Mouse (Mus musculus): Measurements from ENCODE around the gene Ldhc. TPM values are rescaled to one million over a fixed set of nuclear protein-coding genes. Genes with fewer than 3 reads are reported as not detected.

Gene Ldhc
- polyA plus RNA-seq, 2 experiments, result 0.09 to 0.17 TPM

DNA sequence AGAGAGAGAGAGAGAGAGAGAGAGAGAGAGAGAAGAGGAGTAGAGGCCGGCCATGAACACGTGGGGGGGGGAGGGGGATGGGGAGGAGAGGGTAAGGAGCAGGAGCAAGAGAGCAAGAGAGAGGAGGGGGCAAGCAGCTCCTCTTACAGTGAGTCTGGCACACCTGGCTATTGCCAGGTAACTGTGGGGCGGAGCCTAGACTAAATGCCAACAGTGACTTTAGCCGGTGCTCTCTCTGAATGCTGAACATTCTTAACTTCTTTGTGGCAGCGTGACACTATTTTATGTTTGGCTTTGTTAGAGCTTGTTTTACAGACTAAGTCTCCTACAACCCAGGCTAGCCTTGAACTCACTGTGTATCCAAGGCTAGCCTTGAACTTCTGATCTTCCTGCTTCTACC, 18.7 kb upstream of the Ldhc start:
- Histone ChIP-seq H3K9me3 (ENCODE audit: control insufficient read depth, low read length) (no peaks in the 10 kb centered on the region), H3K36me3 (replicated peaks; ENCODE audit: control insufficient read depth, insufficient read depth, low read depth) (no peaks in the 10 kb centered on the region), H3K27me3 (ENCODE audit: control insufficient read depth, insufficient read depth, low read length) (no peaks in the 10 kb centered on the region), H3K4me2 (ENCODE audit: low read depth) (no peak overlapping the region), H3K4me1 (replicated peaks; ENCODE audit: control insufficient read depth in 2 of 2, insufficient read depth in 2 of 2, low read length in 1 of 2) (peaks cover 6 to 39% of the 10 kb centered on the region in 2 experiments), H3K4me3 (ENCODE audit: insufficient read depth in 1 of 2, low read depth in 2 of 2, low read length in 2 of 2) (no peak overlapping the region), H3K9ac (replicated peaks) (no peak overlapping the region), H3K27ac (no peak overlapping the region)
- ATAC-seq (ENCODE audit: insufficient read depth) (no peak), DNase-seq (ENCODE audit: low read depth in 3 of 3, low spot score in 3 of 3) (no peak)
- 41% methylated on average over 4 of the region's 5 CpGs for WGBS (ENCODE audit: insufficient replicate concordance)
- TF ChIP-seq EP300 (IDR thresholded peaks at IDR 0.05; ENCODE audit: low read depth) (no peak), CTCF (IDR thresholded peaks at IDR 0.05; ENCODE audit: low read depth) (no peak)

DNA sequence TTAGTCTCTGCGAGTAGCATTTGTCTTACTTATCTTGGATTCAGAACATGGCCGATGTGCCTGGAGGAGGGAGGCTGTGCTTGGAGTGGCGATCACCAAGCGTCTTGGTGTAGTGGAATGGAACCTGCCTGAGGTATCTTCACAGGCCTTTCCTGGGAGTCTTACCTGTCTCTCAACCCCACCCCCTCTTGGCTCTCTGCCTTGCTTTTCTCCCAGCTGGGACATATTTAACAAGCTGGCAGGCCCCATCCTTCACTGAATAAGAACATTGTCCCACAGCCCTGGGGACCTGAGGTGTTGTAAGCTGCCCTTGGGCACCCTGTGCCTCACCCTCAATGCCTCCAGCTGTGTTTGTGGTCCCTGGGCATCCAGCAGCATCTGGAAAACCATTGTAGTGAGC, 17.4 kb upstream of the Ldhc start:
- Histone ChIP-seq H3K4me1 (replicated peaks; ENCODE audit: control insufficient read depth in 2 of 2, insufficient read depth in 2 of 2, low read length in 1 of 2) (peaks cover 6 to 36% of the 10 kb centered on the region in 2 experiments), H3K4me3 (ENCODE audit: insufficient read depth in 1 of 2, low read depth in 2 of 2, low read length in 2 of 2) (no peak overlapping the region), H3K9ac (replicated peaks) (no peak overlapping the region), H3K27me3 (ENCODE audit: control insufficient read depth, insufficient read depth, low read length) (no peaks in the 10 kb centered on the region), H3K9me3 (ENCODE audit: control insufficient read depth, low read length) (no peaks in the 10 kb centered on the region), H3K27ac (no peak overlapping the region), H3K36me3 (replicated peaks; ENCODE audit: control insufficient read depth, insufficient read depth, low read depth) (peaks cover 11% of the 10 kb centered on the region), H3K4me2 (ENCODE audit: low read depth) (no peak overlapping the region)
- ATAC-seq (ENCODE audit: insufficient read depth), result no peak
- no peak for TF ChIP-seq CTCF (IDR thresholded peaks at IDR 0.05; ENCODE audit: low read depth)
- no peak for TF ChIP-seq EP300 (IDR thresholded peaks at IDR 0.05; ENCODE audit: low read depth)
- no peak for DNase-seq (ENCODE audit: low read depth in 3 of 3, low spot score in 3 of 3)
- 75% methylated on average over 4 of the region's 4 CpGs for WGBS (ENCODE audit: insufficient replicate concordance)

DNA sequence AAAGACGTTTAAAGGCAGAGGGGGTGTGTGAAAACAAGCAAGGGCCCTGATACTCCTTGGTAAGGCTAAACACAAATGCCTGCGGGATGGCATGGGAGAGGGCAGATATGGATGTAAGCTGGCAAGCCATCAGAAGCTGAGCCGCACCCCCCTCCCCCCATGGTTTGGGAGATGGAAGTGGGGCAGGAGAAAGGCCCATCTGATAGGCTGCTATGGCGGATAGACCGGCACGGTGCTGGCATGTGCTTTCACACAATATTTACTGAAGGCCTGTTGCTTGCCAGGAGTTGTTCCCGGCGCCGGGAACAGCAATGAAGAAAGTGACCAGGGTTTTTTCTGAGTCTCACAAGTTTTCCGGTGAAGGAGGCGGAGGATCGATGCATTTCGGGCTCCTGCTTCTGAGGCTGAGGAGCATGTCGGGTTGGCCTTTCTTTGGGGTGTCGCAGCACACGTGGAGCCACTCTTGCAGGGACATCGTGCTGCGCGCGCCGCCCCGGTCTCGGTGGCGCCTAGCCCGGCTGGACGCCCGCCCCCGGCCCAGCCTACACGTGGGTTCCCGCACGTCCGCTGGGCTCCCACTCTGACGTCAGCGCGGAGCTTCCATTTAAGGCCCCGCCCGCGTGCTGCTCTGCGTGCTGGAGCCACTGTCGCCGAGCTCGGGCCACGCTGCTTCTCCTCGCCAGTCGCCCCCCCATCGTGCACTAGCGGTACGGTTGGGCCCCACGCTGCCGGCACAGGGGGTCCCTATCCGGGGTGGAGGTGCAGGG, 15.6 kb upstream of the Ldhc start:
- ATAC-seq (ENCODE audit: insufficient read depth) (peak; percentile 82), DNase-seq (ENCODE audit: low read depth in 3 of 3, low spot score in 3 of 3) (peak; percentile 67 to 71 (median 67))

GRCm38 (mm10) chr7:46845978-46846485, 15.0 kb upstream of the Ldhc start:
- H3K36me3 ChIP-seq (replicated peaks; ENCODE audit: control insufficient read depth, insufficient read depth, low read depth), result peaks cover 32% of the 10 kb centered on the region
- WGBS (ENCODE audit: insufficient replicate concordance), result under 1% methylated on average over 36 of the region's 36 CpGs
- peak overlapping the region; percentile 68 for H3K4me2 ChIP-seq (ENCODE audit: low read depth)
- no peak for TF ChIP-seq EP300 (IDR thresholded peaks at IDR 0.05; ENCODE audit: low read depth)
- no peak for TF ChIP-seq CTCF (IDR thresholded peaks at IDR 0.05; ENCODE audit: low read depth)
- H3K4me1 ChIP-seq (replicated peaks; ENCODE audit: control insufficient read depth in 2 of 2, insufficient read depth in 2 of 2, low read length in 1 of 2), result peaks cover 0 to 15% of the 10 kb centered on the region in 2 experiments; a peak in 3 of 4 replicates
- H3K27ac ChIP-seq, result peak overlapping the region; percentile 0
- no peaks in the 10 kb centered on the region for H3K9me3 ChIP-seq (ENCODE audit: control insufficient read depth, low read length)
- no peaks in the 10 kb centered on the region for H3K27me3 ChIP-seq (ENCODE audit: control insufficient read depth, insufficient read depth, low read length)
- DNase-seq (ENCODE audit: low read depth in 3 of 3, low spot score in 3 of 3) (no peak), ATAC-seq (ENCODE audit: insufficient read depth) (peak; percentile 22; the same call in 1 of the 2 replicates)
- H3K9ac ChIP-seq (replicated peaks), result peak overlapping the region; percentile 71
- peak overlapping the region; percentile 61 to 87 for H3K4me3 ChIP-seq (ENCODE audit: insufficient read depth in 1 of 2, low read depth in 2 of 2, low read length in 2 of 2)

More for the DNA sequence above, 15.6 kb upstream of the Ldhc start:
- H3K27me3 ChIP-seq (ENCODE audit: control insufficient read depth, insufficient read depth, low read length), result no peaks in the 10 kb centered on the region
- H3K4me1 ChIP-seq (replicated peaks; ENCODE audit: control insufficient read depth in 2 of 2, insufficient read depth in 2 of 2, low read length in 1 of 2), result peaks cover 0 to 19% of the 10 kb centered on the region in 2 experiments; a peak in 3 of 4 replicates
- H3K9ac ChIP-seq (replicated peaks), result peak overlapping the region; percentile 71
- H3K36me3 ChIP-seq (replicated peaks; ENCODE audit: control insufficient read depth, insufficient read depth, low read depth), result peaks cover 28% of the 10 kb centered on the region
- peak overlapping the region; percentile 68 for H3K4me2 ChIP-seq (ENCODE audit: low read depth)
- no peaks in the 10 kb centered on the region for H3K9me3 ChIP-seq (ENCODE audit: control insufficient read depth, low read length)
- peak overlapping the region; percentile 0; the same call in 1 of the 2 replicates for H3K27ac ChIP-seq
- TF ChIP-seq EP300 (IDR thresholded peaks at IDR 0.05; ENCODE audit: low read depth) (0 out of 2 replicates have a peak, but pooled peaks have one; percentile 25), CTCF (IDR thresholded peaks at IDR 0.05; ENCODE audit: low read depth) (no peak)
- H3K4me3 ChIP-seq (ENCODE audit: insufficient read depth in 1 of 2, low read depth in 2 of 2, low read length in 2 of 2), result peak overlapping the region; percentile 61 to 87
- under 1% methylated on average over 51 of the region's 51 CpGs for WGBS (ENCODE audit: insufficient replicate concordance)

All from liver, embryonic 14.5 days (tissue).